Mouse (Mus musculus) left cerebral cortex, postnatal 4 days (tissue): ENCODE data around the gene Ptpra. TPM values are rescaled to one million over a fixed set of nuclear protein-coding genes. Genes with fewer than 3 reads are reported as not detected.
A peak's percentile ranks its signal among the peaks of the same experiment; 100 is the strongest.
"Not testable (repeated sequence)": the region's sequence is repeated elsewhere in the genome, so short reads cannot be mapped to it uniquely, and the experiment has no call there.

Experiments used
- DNase-seq: peaks from one replicate; pipeline ENCODE4 v3.0.0-alpha.2; 2022
- intact Hi-C: fragments of 180-260 bp; cut with DNase I; formaldehyde crosslinking; loops from one replicate; pipeline ENCODE4 v1.15.1; 2025
- total RNA-seq, 2 experiments: library from RNA; stranded (reverse); gene quantifications; 2 replicates each; pipeline ENCODE4 v1.2.3; 2021

Ptpra gene
- total RNA-seq, 2 experiments from 2014 or later = 243 to 247 TPM

GRCm38 (mm10) chr2:130482177-130482576 is 32.1 kb downstream of the Ptpra start:
- no peak for DNase-seq
- intact Hi-C loops = no loop called here

GRCm38 (mm10) chr2:130482700-130483099 is 32.6 kb downstream of the Ptpra start:
- intact Hi-C loops = no loop called here
- DNase-seq = no peak

- no peak for DNase-seq
- intact Hi-C loops = no loop called here
Observed at GRCm38 (mm10) chr2:130484206-130484605, 34.1 kb downstream of the Ptpra start.

GRCm38 (mm10) chr2:130488002-130488401 is 37.9 kb downstream of the Ptpra start:
- intact Hi-C loops = no loop called here
- DNase-seq = no peak

GRCm38 (mm10) chr2:130488600-130488999 is 38.5 kb downstream of the Ptpra start:
- intact Hi-C loops = no loop called here
- no peak for DNase-seq

- intact Hi-C loops = no loop called here
- no peak for DNase-seq
Observed at GRCm38 (mm10) chr2:130491162-130491561, 41.1 kb downstream of the Ptpra start.

- intact Hi-C loops = no loop called here
- peak; percentile 68 for DNase-seq
Observed at GRCm38 (mm10) chr2:130491587-130491986, 41.5 kb downstream of the Ptpra start.

- DNase-seq, intact Hi-C loops: not testable (repeated sequence)
Observed at GRCm38 (mm10) chr2:130495114-130495513, 45.0 kb downstream of the Ptpra start.

GRCm38 (mm10) chr2:130496037-130496436 is 46.0 kb downstream of the Ptpra start:
- DNase-seq = peak; percentile 80
- intact Hi-C loops = no loop called here

- intact Hi-C loops = no loop called here
- DNase-seq = no peak
Observed at GRCm38 (mm10) chr2:130496931-130497330, 46.9 kb downstream of the Ptpra start.

GRCm38 (mm10) chr2:130499546-130499945 is 49.5 kb downstream of the Ptpra start:
- DNase-seq = no peak
- intact Hi-C loops = no loop called here

GRCm38 (mm10) chr2:130501556-130501955 is 51.5 kb downstream of the Ptpra start:
- intact Hi-C loops = no loop called here
- no peak for DNase-seq

GRCm38 (mm10) chr2:130511616-130512015 is 61.5 kb downstream of the Ptpra start:
- intact Hi-C loops, DNase-seq: not testable (repeated sequence)

- intact Hi-C loops = no loop called here
Observed at GRCm38 (mm10) chr2:130513907-130514306, 63.8 kb downstream of the Ptpra start.

GRCm38 (mm10) chr2:130515791-130516190 is 65.7 kb downstream of the Ptpra start:
- intact Hi-C loops = no loop called here
- DNase-seq = no peak

More at GRCm38 (mm10) chr2:130513907-130514306, 63.8 kb downstream of the Ptpra start:
- no peak for DNase-seq

GRCm38 (mm10) chr2:130521927-130522326 is 71.8 kb downstream of the Ptpra start:
- intact Hi-C loops = loop anchor here (5.0 kb wide), 1 partner anchor 70 kb away; the partner anchor contains the start of gene Ptpra
- DNase-seq = no peak

GRCm38 (mm10) chr2:130525480-130525879 is 75.4 kb downstream of the Ptpra start:
- intact Hi-C loops, DNase-seq: not testable (repeated sequence)

- intact Hi-C loops = no loop called here
Observed at GRCm38 (mm10) chr2:130528457-130528856, 78.4 kb downstream of the Ptpra start.

GRCm38 (mm10) chr2:130529290-130529689 is 79.2 kb downstream of the Ptpra start:
- DNase-seq = no peak
- intact Hi-C loops = no loop called here

More at GRCm38 (mm10) chr2:130528457-130528856, 78.4 kb downstream of the Ptpra start:
- no peak for DNase-seq

- intact Hi-C loops = no loop called here
- DNase-seq = no peak
Observed at GRCm38 (mm10) chr2:130529925-130530324, 79.8 kb downstream of the Ptpra start.

- intact Hi-C loops = no loop called here
- DNase-seq = no peak
Observed at GRCm38 (mm10) chr2:130532201-130532600, 82.1 kb downstream of the Ptpra start.

- no peak for DNase-seq
- intact Hi-C loops = no loop called here
Observed at GRCm38 (mm10) chr2:130535017-130535416, 84.9 kb downstream of the Ptpra start.

- intact Hi-C loops = no loop called here
Observed at GRCm38 (mm10) chr2:130536890-130537289, 86.8 kb downstream of the Ptpra start.

More at GRCm38 (mm10) chr2:130536890-130537289, 86.8 kb downstream of the Ptpra start:
- no peak for DNase-seq
